Mouse (Mus musculus) liver, embryonic 14.5 days (tissue): ENCODE measurements around the gene Klhl20. TPM values are rescaled to one million over a fixed set of nuclear protein-coding genes. Genes with fewer than 3 reads are reported as not detected.

Experiments used
- ATAC-seq: fragments of 200-750 bp; cut with Nextera tagmentation; 2 replicates; pipeline ENCODE4 v1.8.0; 2017; ENCODE audit warnings: moderate number of reproducible peaks, mild to moderate bottlenecking, moderate library complexity; ENCODE audit not compliant: insufficient read depth
- DNase-seq, 3 experiments: peaks; one replicate each; pipeline ENCODE4 v3.0.0-alpha.2; 2012 to 2013; ENCODE audit warnings: low read depth in 3 of 3, low spot score in 3 of 3
- H3K27ac ChIP-seq: fragments of 300-500 bp; sonication (generic); 2 replicates; pipeline ENCODE4 v1.5.1; 2014; ENCODE audit warnings: moderate library complexity, mild to moderate bottlenecking, control low read depth, inconsistent platforms
- H3K27me3 ChIP-seq: fragments of 300-500 bp; sonication (generic); 2 replicates; pipeline ENCODE4 v1.6.1; 2014; ENCODE audit warnings: mild to moderate bottlenecking, low read length, moderate library complexity; ENCODE audit not compliant: control insufficient read depth, insufficient read depth
- H3K36me3 ChIP-seq: fragments of 300-500 bp; sonication (generic); replicated peaks from 2 replicates; pipeline ENCODE4 v1.6.1; 2014; ENCODE audit warnings: low read depth; ENCODE audit not compliant: control insufficient read depth, insufficient read depth
- H3K4me1 ChIP-seq, 2 experiments: fragments of 200-500 bp in 1 of 2; fragments of 300-500 bp in 1 of 2; sonication (generic) in 1 of 2; replicated peaks; 2 replicates each; pipeline ENCODE4 v1.6.1; 2012 to 2014; ENCODE audit warnings: antibody characterized with exemption in 1 of 2, inconsistent platforms in 1 of 2, low read length in 1 of 2; ENCODE audit not compliant: control insufficient read depth in 2 of 2, insufficient read depth in 2 of 2
- H3K4me2 ChIP-seq: fragments of 300-500 bp; sonication (generic); 2 replicates; pipeline ENCODE4 v1.6.1; 2014; ENCODE audit warnings: low read depth, mild to moderate bottlenecking, control low read depth, moderate library complexity
- H3K4me3 ChIP-seq, 2 experiments: fragments of 200-500 bp in 1 of 2; fragments of 300-500 bp in 1 of 2; sonication (generic) in 1 of 2; 2 replicates each; pipeline ENCODE4 v1.5.1; 2012 to 2014; ENCODE audit warnings: low read depth in 2 of 2, low read length in 2 of 2, mild to moderate bottlenecking in 2 of 2, control low read depth in 1 of 2, inconsistent platforms in 1 of 2, moderate library complexity in 1 of 2; ENCODE audit not compliant: insufficient read depth in 1 of 2
- H3K9ac ChIP-seq: fragments of 300-500 bp; sonication (generic); replicated peaks from 2 replicates; pipeline ENCODE4 v1.6.1; 2014; ENCODE audit warnings: mild to moderate bottlenecking, control low read depth, moderate library complexity
- H3K9me3 ChIP-seq: fragments of 300-500 bp; sonication (generic); 2 replicates; pipeline ENCODE4 v1.6.1; 2016; ENCODE audit warnings: low read length, mixed read lengths; ENCODE audit not compliant: control insufficient read depth
- CTCF ChIP-seq: IDR thresholded peaks from 2 replicates; pipeline ENCODE4 v1.5.1; 2016; ENCODE audit warnings: antibody characterized with exemption, low read depth, control low read depth
- EP300 ChIP-seq: IDR thresholded peaks from 2 replicates; pipeline ENCODE4 v1.6.1; 2016; ENCODE audit warnings: antibody characterized with exemption, low read depth
- WGBS: fragments of 180-500 bp; shearing (Covaris S2); extraction: QIAGEN DNeasy Blood & Tissue Kit; methylation state at CpG from one replicate; pipeline ENCODE4 v1.1.7; 2014; ENCODE audit not compliant: insufficient replicate concordance; 5-methylcytosine and 5-hydroxymethylcytosine counted together
- polyA plus RNA-seq, 2 experiments: library from polyadenylated mRNA; depleted of rRNA in 1 of 2; stranded (reverse) in 1 of 2; unstranded in 1 of 2; fragments of >200 nt; fragmentation: Nextera tagmentation in 1 of 2; extraction: Ambion mirVana in 1 of 2; gene quantifications; 2 replicates each; pipeline versions ENCODE4 v1.2.1 to v1.2.3; 2012 to 2014

Klhl20 gene
- 4.3 and 5.1 TPM in 2 replicates for polyA plus RNA-seq (2012; rRNA removed)
- 4.6 and 5.2 TPM in 2 replicates for polyA plus RNA-seq (2014; fragmentation: Nextera tagmentation; extraction: Ambion mirVana)

DNA sequence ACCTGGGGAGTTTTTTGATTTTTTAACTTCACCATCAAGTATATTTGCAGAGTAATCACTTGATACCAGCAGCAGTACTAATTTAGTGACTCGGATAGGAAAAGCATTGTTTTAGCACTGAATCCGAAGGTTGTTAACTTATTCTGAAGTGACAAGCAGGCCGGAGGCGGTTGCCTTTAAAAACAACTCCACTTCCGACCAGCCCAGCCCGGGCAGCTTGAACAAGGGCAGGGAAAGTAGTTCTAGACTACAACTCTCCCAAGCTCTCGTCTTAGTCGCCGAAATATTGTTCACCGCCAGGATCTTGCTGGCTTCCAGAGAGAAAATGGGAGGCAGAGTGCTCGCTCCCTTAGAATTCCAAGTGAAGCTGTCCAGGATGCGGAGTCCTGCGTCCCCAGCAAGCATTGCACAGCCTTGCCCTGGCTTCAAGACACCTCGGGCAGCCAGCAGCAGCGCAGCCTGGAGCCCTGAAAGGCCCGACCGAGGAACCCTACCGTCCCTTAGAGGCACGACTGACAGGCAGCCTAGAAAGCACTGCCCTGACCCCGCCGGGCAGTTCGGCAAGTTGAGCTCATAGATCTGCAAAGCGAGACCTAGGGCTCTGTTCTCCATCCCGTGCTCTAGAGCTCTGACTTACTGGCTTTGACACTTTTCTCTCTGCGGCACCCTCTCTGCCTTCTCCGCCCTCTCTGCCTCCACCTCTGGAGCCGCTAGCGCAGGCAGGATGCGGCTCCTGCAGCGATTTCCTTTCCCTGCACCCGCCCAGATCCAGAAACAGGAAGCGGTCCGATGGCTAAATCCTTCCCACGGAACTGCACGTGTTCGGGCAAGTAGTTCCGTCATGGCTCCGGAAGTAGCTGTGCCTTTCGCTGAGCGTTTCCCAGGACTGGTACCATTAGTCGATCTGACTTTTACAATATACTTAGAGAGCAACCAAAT, at the start of gene Klhl20:
Gene Klhl20 (minus strand): TSS at position 786 of the 939 bp plus-strand sequence.
- peaks cover 0 to 2% of the 10 kb centered on the region in 2 experiments; a peak in 3 of 4 replicates for H3K4me1 ChIP-seq
- H3K4me3 ChIP-seq = peak within 1 kb of the TSS; percentile 78 to 96
- peak within 1 kb of the TSS; percentile 83 for H3K4me2 ChIP-seq
- TF ChIP-seq CTCF (peak; percentile 35; the same call in 1 of the 2 replicates), EP300 (0 out of 2 replicates have a peak, but pooled peaks have one; percentile 36)
- no peaks in the 10 kb centered on the region for H3K9me3 ChIP-seq
- peak within 1 kb of the TSS; percentile 76 for H3K9ac ChIP-seq
- WGBS = under 1% methylated on average over 41 of the region's 41 CpGs
- no peaks in the 10 kb centered on the region for H3K36me3 ChIP-seq
- H3K27me3 ChIP-seq = no peaks in the 10 kb centered on the region; the same call in 1 of the 2 replicates
- ATAC-seq (peak; percentile 97), DNase-seq (peak; percentile 90 to 93 (median 93))
- peak within 1 kb of the TSS; percentile 17 for H3K27ac ChIP-seq

GRCm38 (mm10) chr1:161180674-161181073, 49.4 kb upstream of the Klhl20 start:
- no peak overlapping the region for H3K9ac ChIP-seq
- H3K36me3 ChIP-seq = no peaks in the 10 kb centered on the region
- 39% methylated on average over 8 of the region's 8 CpGs for WGBS
- DNase-seq (peak; percentile 46 to 53 (median 49)), ATAC-seq (no peak)
- no peak overlapping the region for H3K4me2 ChIP-seq
- no peak overlapping the region for H3K4me3 ChIP-seq
- TF ChIP-seq EP300 (no peak), CTCF (peak; percentile 91)
- H3K27ac ChIP-seq = no peak overlapping the region
- H3K9me3 ChIP-seq = no peaks in the 10 kb centered on the region
- no peaks in the 10 kb centered on the region for H3K27me3 ChIP-seq
- no peaks in the 10 kb centered on the region for H3K4me1 ChIP-seq

DNA sequence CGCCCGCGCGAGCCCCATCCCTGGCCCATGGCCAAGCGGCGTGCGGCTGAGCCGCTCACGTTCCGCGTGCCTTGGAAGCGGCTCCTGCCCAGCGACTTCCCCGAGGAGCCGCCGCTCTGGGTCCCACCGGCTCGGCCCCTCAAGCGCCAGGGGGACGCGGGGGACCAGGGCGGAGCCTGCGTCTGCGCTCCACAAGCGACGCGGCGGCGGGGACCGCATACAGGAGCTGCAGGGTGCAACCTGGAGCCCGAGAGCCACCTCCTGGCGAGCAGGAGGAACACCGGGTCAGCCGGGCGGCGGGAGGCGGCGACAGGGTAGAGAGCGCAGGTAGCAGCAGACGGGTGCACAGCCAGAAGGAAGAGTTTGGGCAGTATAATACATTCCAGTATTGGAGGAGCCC, 39.3 kb upstream of the Klhl20 start:
- WGBS = 1% methylated on average over 40 of the region's 40 CpGs
- DNase-seq = peak; percentile 20 to 35 (median 29)
- Histone ChIP-seq H3K4me2 (peak overlapping the region; percentile 63), H3K4me3 (peak overlapping the region; percentile 47 to 51), H3K9me3 (no peaks in the 10 kb centered on the region), H3K27me3 (peaks cover 34% of the 10 kb centered on the region), H3K36me3 (no peaks in the 10 kb centered on the region), H3K27ac (no peak overlapping the region), H3K9ac (no peak overlapping the region; the same call in 1 of the 2 replicates), H3K4me1 (no peaks in the 10 kb centered on the region)
- TF ChIP-seq CTCF (peak; percentile 85), EP300 (no peak)
- ATAC-seq = peak; percentile 77

- Histone ChIP-seq H3K4me1 (no peaks in the 10 kb centered on the region; a peak in 1 of 4 replicates), H3K27ac (no peak overlapping the region), H3K27me3 (no peaks in the 10 kb centered on the region), H3K9me3 (no peaks in the 10 kb centered on the region), H3K4me3 (no peak overlapping the region), H3K4me2 (no peak overlapping the region), H3K36me3 (no peaks in the 10 kb centered on the region), H3K9ac (no peak overlapping the region)
- 28% methylated on average over 4 of the region's 4 CpGs for WGBS
- TF ChIP-seq CTCF = no peak
- TF ChIP-seq EP300 = no peak
- ATAC-seq (no peak), DNase-seq (no peak)
These were observed 29.0 kb upstream of the Klhl20 start for GRCm38 (mm10) chr1:161160266-161160665.

DNA sequence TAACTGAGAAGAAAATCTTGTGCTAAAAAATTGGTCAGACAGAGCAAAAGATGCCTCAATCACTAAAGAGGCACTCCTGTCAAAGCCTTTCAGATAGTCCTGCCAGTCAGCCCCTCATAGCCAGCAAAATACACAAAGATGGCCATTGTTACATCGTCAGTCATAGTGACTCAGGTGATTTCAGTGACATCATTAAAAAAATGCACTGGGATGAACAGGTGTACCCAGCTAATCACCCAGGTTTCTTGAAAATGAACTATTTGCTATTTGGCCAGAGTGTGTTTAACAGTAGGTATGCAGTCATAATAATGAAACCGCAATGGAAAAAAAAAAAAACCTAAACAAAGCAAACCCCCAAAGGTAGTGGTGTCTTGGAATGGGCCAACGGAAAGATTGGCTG, 27.9 kb upstream of the Klhl20 start, which contains the start of gene Tex50:
Gene Tex50 (minus strand): TSS at position 101 of the 400 bp plus-strand sequence.
- Histone ChIP-seq H3K36me3 (no peaks in the 10 kb centered on the region), H3K4me3 (no peak within 1 kb of the TSS), H3K4me1 (no peaks in the 10 kb centered on the region; a peak in 1 of 4 replicates), H3K4me2 (no peak within 1 kb of the TSS), H3K9ac (no peak within 1 kb of the TSS), H3K9me3 (no peaks in the 10 kb centered on the region), H3K27me3 (no peaks in the 10 kb centered on the region), H3K27ac (no peak within 1 kb of the TSS)
- no peak for DNase-seq
- whole genome bisulfite sequencing = 77% methylated on average over 3 of the region's 3 CpGs
- no peak for ATAC-seq
- TF ChIP-seq EP300 = no peak
